Mouse (Mus musculus): ENCODE results near the gene Cwf19l1.

DNA sequence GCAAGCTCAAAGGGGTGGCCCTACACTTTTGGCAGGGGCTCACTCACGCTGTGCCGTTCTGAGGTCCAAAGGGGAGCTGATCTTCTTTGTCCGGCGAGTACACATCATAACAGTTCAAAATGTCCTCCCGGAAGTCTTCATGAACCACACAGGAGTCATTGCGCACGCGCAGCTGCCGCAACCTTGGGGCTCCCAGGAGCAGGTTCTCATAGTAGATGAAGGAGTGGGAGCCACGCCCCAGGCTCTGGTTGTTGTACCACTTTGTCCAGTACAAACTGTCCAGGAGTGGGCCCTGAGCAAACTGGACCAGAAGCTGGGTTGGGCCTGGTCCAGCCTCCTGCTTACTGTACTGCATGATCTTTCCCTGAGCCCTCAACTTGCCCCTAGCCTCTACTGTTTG, 21.3 kb upstream of the Cwf19l1 start:
- no peak for TF ChIP-seq POLR2A (IDR thresholded peaks at IDR 0.05; ENCODE audit: extremely low read depth, insufficient read depth, low read length)
- no peak for TF ChIP-seq CTCF (IDR thresholded peaks at IDR 0.05; ENCODE audit: low read depth, low read length)
